Mouse (Mus musculus) kidney, postnatal 0 days (tissue): ENCODE measurements at regions not wholly inside any gene's neighbourhood (a gene's known extent, or its start where the extent isn't known, plus 50 kb on each side); places are given as distances from the start of the nearest gene placed in this dataset.

Experiments used
- ATAC-seq: fragments of 200-750 bp; cut with Nextera tagmentation; replicated peaks from 2 replicates; pipeline ENCODE4 v1.8.0; 2017; ENCODE audit warnings: low read depth, moderate number of reproducible peaks, moderate TSS enrichment, moderate library complexity; ENCODE audit not compliant: low FRiP score
- DNase-seq: peaks from one replicate; pipeline ENCODE4 v3.0.0-alpha.2; 2016; ENCODE audit warnings: low spot score
- H3K27ac ChIP-seq: fragments of 300-500 bp; sonication (generic); 2 replicates; pipeline ENCODE4 v1.5.1; 2014; ENCODE audit warnings: mild to moderate bottlenecking
- H3K27me3 ChIP-seq: fragments of 300-500 bp; sonication (generic); 2 replicates; pipeline ENCODE4 v1.6.1; 2014; ENCODE audit warnings: low read length, mixed read lengths; ENCODE audit not compliant: insufficient read depth
- H3K36me3 ChIP-seq: fragments of 300-500 bp; sonication (generic); 2 replicates; pipeline ENCODE4 v1.6.1; 2014; ENCODE audit warnings: low read length, mixed read lengths; ENCODE audit not compliant: insufficient read depth
- H3K4me1 ChIP-seq: fragments of 300-500 bp; sonication (generic); replicated peaks from 2 replicates; pipeline ENCODE4 v1.6.1; 2014; ENCODE audit warnings: antibody characterized with exemption, low read length, mixed read lengths; ENCODE audit not compliant: insufficient read depth
- H3K4me2 ChIP-seq: fragments of 300-500 bp; sonication (generic); 2 replicates; pipeline ENCODE4 v1.6.1; 2014; ENCODE audit warnings: mild to moderate bottlenecking, low read length, moderate library complexity, mixed read lengths
- H3K4me3 ChIP-seq: fragments of 300-500 bp; sonication (generic); replicated peaks from 2 replicates; pipeline ENCODE4 v1.5.1; 2014; ENCODE audit warnings: low read depth, low read length
- H3K9ac ChIP-seq: fragments of 300-500 bp; sonication (generic); 2 replicates; pipeline ENCODE4 v1.6.1; 2014; ENCODE audit warnings: low read depth, low read length
- H3K9me3 ChIP-seq: fragments of 300-500 bp; sonication (generic); replicated peaks from 2 replicates; pipeline ENCODE4 v1.6.1; 2016; ENCODE audit warnings: low read length, inconsistent platforms, mixed read lengths
- CTCF ChIP-seq: IDR thresholded peaks from 2 replicates; pipeline ENCODE4 v1.5.1; 2016; ENCODE audit warnings: antibody characterized with exemption, low read depth, mild to moderate bottlenecking, moderate library complexity
- WGBS: fragments of 180-500 bp; shearing (Covaris S2); extraction: QIAGEN DNeasy Blood & Tissue Kit; methylation state at CpG from one replicate; pipeline ENCODE4 v1.1.7; 2014; 5-methylcytosine and 5-hydroxymethylcytosine counted together

DNA sequence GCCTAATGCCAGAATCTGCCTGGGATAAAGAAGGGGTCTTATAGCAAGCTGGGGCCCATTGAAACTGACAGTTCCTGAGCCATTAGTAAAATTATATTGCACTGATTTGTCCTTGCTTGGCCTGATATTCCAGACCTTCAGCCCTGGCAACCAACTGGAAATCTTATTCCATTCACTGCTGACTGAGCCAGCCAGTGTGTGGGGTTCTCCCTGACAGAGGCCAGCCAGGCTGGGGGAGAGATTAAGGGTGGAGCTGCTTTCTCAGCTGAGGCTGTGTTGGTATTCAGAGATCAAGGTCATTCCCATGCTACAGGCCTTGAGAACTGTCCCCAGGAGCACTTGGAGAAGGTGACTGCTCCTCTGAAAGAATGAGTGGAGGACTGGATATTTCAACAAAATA lies 226.9 kb downstream of the Ar start:
- ATAC-seq: no peak
- no peaks in the 10 kb centered on the region for H3K27me3 ChIP-seq
- no peak overlapping the region for H3K4me3 ChIP-seq

GRCm38 (mm10) chrX:98380247-98380905 lies 231.8 kb downstream of the Ar start:
- Histone ChIP-seq H3K9me3 (no peaks in the 10 kb centered on the region), H3K9ac (no peak overlapping the region), H3K27ac (no peak overlapping the region), H3K4me2 (no peak overlapping the region), H3K36me3 (no peaks in the 10 kb centered on the region), H3K4me1 (no peaks in the 10 kb centered on the region), H3K27me3 (no peaks in the 10 kb centered on the region), H3K4me3 (no peak overlapping the region)
- no peak for ATAC-seq
- 54% methylated on average over 7 of the region's 7 CpGs for WGBS
- peak; percentile 56 for DNase-seq
- TF ChIP-seq CTCF: peak; percentile 56

More for the DNA sequence above, 226.9 kb downstream of the Ar start:
- TF ChIP-seq CTCF: no peak
- H3K36me3 ChIP-seq: no peaks in the 10 kb centered on the region
- no peak overlapping the region for H3K27ac ChIP-seq
- H3K4me2 ChIP-seq: no peak overlapping the region
- no peak overlapping the region for H3K9ac ChIP-seq
- no peak for DNase-seq
- no peaks in the 10 kb centered on the region for H3K4me1 ChIP-seq
- H3K9me3 ChIP-seq: no peaks in the 10 kb centered on the region

DNA sequence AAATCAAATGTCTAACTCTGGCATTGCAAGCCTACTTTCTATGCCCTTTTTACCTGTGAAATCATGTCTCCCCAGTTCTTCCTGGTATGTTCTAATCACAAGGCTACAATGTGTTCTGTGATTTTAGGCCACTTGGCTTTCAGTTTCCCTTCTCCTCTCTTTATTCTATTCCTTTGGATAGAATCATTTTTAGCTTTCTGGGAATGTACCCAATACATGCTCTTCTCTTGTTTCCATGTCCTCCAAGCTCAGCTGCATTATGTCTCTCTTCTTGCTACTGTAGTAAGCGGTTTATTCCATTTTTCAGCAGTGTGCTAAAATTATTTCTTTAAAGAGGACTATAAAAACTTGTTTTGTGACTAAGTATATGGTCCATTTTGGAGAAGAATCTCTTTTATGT lies 235.4 kb downstream of the Ar start:
- ATAC-seq: no peak
- no peak for DNase-seq
- H3K4me1 ChIP-seq: no peaks in the 10 kb centered on the region
- H3K36me3 ChIP-seq: no peaks in the 10 kb centered on the region
- no peak overlapping the region for H3K27ac ChIP-seq
- H3K9ac ChIP-seq: no peak overlapping the region
- TF ChIP-seq CTCF: no peak
- no peak overlapping the region for H3K4me2 ChIP-seq
- no peaks in the 10 kb centered on the region for H3K27me3 ChIP-seq
- WGBS: 76% methylated on average over 1 of the region's 1 CpGs
- H3K9me3 ChIP-seq: no peaks in the 10 kb centered on the region
- no peak overlapping the region for H3K4me3 ChIP-seq

GRCm38 (mm10) chrX:98392376-98392775 lies 243.8 kb downstream of the Ar start:
- no peak overlapping the region for H3K9ac ChIP-seq
- TF ChIP-seq CTCF: no peak
- no peak overlapping the region for H3K4me3 ChIP-seq
- no peaks in the 10 kb centered on the region for H3K4me1 ChIP-seq
- DNase-seq (no peak), ATAC-seq (no peak)
- H3K36me3 ChIP-seq: no peaks in the 10 kb centered on the region
- H3K4me2 ChIP-seq: no peak overlapping the region
- H3K27ac ChIP-seq: no peak overlapping the region
- no peaks in the 10 kb centered on the region for H3K9me3 ChIP-seq
- no peaks in the 10 kb centered on the region for H3K27me3 ChIP-seq

DNA sequence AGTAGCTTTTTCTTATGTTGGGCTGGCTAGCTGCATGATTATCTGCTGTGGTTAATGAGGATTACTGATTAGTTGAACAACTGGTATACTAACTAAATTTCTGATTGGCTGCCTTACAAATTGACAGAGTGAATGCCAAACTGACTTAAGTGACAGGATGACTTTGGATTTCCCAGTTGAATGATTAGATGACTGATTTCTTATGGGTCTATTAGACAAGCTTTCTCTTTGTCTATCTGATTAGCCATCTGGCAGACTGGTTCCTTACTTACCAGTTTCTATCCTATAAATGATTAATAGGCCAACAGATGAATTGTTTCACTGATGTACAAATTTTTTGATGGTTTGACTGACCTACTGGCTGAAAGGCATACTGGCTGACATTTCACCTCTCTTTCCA lies 260.5 kb downstream of the Ar start:
- TF ChIP-seq CTCF: no peak
- Histone ChIP-seq H3K27ac (no peak overlapping the region), H3K36me3 (no peaks in the 10 kb centered on the region), H3K4me2 (no peak overlapping the region), H3K9ac (no peak overlapping the region), H3K27me3 (no peaks in the 10 kb centered on the region), H3K4me3 (no peak overlapping the region), H3K4me1 (no peaks in the 10 kb centered on the region), H3K9me3 (no peaks in the 10 kb centered on the region)
- ATAC-seq (no peak), DNase-seq (no peak)

DNA sequence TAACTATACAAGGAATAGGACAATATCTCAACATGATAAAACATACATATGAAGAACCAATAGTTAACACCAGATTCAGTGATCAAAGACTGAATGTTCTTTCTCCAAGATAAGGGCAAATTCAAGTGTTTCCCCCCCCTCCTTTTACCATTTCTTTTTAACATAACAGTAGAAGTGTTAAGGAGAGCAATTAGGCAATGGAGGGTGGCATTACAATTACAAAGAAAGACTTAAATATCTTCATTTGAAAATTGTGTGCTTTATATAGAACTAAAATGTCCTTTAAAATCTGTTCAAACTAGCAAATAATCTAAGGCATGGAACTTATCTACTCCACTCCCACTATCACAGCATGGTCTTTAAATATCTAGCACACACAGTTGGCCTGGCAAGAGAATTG lies 270.9 kb downstream of the Ar start:
- no peak overlapping the region for H3K4me3 ChIP-seq
- ATAC-seq (no peak), DNase-seq (no peak)
- H3K27ac ChIP-seq: no peak overlapping the region
- no peaks in the 10 kb centered on the region for H3K9me3 ChIP-seq
- H3K4me2 ChIP-seq: no peak overlapping the region
- no peaks in the 10 kb centered on the region for H3K4me1 ChIP-seq
- no peak for TF ChIP-seq CTCF
- no peaks in the 10 kb centered on the region for H3K36me3 ChIP-seq
- no peak overlapping the region for H3K9ac ChIP-seq
- H3K27me3 ChIP-seq: no peaks in the 10 kb centered on the region

DNA sequence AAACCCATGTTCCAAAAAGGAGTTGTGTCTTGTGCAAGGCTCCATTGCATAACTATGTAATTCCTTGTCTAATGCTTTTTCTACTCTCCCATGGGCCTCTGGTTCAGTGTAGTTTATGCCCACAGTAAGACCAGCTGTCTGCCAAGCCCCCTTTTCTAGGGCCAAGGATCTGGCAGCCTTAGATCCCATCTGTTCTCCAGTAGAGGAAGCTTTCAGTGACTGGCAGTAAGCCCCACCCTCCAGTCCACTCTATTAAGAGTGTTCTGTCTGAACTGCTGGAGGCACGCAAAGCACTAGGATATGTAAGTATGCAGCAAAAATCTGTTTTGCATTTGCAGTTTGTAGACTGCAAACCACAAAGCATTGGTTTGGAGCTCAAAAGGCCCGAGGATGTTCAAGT lies 303.5 kb downstream of the Ar start:
- no peak for TF ChIP-seq CTCF
- Histone ChIP-seq H3K4me1 (no peaks in the 10 kb centered on the region), H3K9me3 (no peaks in the 10 kb centered on the region), H3K27me3 (no peaks in the 10 kb centered on the region), H3K9ac (no peak overlapping the region), H3K4me3 (no peak overlapping the region), H3K27ac (no peak overlapping the region), H3K36me3 (no peaks in the 10 kb centered on the region), H3K4me2 (no peak overlapping the region)
- 75% methylated on average over 2 of the region's 2 CpGs for WGBS
- no peak for DNase-seq
- no peak for ATAC-seq
